Mouse (Mus musculus) stomach, embryonic 14.5 days (tissue): ENCODE results near the gene Vamp4. TPM values are rescaled to one million over a fixed set of nuclear protein-coding genes. Genes with fewer than 3 reads are reported as not detected.
A peak's percentile ranks its signal among the peaks of the same experiment; 100 is the strongest.

Experiments
- ATAC-seq: fragments of 200-750 bp; cut with Nextera tagmentation; 2 replicates; pipeline ENCODE4 v1.8.0; 2017; ENCODE audit warnings: low read depth, moderate TSS enrichment; ENCODE audit not compliant: insufficient number of reproducible peaks, insufficient read depth, low FRiP score
- H3K27ac ChIP-seq: fragments of 300-500 bp; sonication (generic); 2 replicates; pipeline ENCODE4 v1.5.1; 2014; ENCODE audit warnings: mild to moderate bottlenecking, low read length, moderate library complexity, mixed read lengths
- H3K27me3 ChIP-seq: fragments of 300-500 bp; sonication (generic); 2 replicates; pipeline ENCODE4 v1.6.1; 2014; ENCODE audit warnings: low read length, control low read depth, mixed read lengths; ENCODE audit not compliant: control insufficient read depth, insufficient read depth
- H3K36me3 ChIP-seq: fragments of 300-500 bp; sonication (generic); 2 replicates; pipeline ENCODE4 v1.6.1; 2014; ENCODE audit warnings: mild to moderate bottlenecking, control low read depth, low read length, moderate library complexity, mixed read lengths; ENCODE audit not compliant: control insufficient read depth, insufficient read depth
- H3K4me1 ChIP-seq: fragments of 300-500 bp; sonication (generic); 2 replicates; pipeline ENCODE4 v1.6.1; 2014; ENCODE audit warnings: low read length, control low read depth, mixed read lengths; ENCODE audit not compliant: control insufficient read depth, insufficient read depth
- H3K4me2 ChIP-seq: fragments of 300-500 bp; sonication (generic); replicated peaks from 2 replicates; pipeline ENCODE4 v1.6.1; 2014; ENCODE audit warnings: low read depth, low read length, control low read depth
- H3K4me3 ChIP-seq: fragments of 300-500 bp; sonication (generic); 2 replicates; pipeline ENCODE4 v1.5.1; 2014; ENCODE audit warnings: low read depth, low read length, control low read depth
- H3K9ac ChIP-seq: fragments of 300-500 bp; sonication (generic); replicated peaks from 2 replicates; pipeline ENCODE4 v1.6.1; 2014; ENCODE audit warnings: low read depth, mild to moderate bottlenecking, control low read depth, low read length, moderate library complexity, mixed read lengths
- H3K9me3 ChIP-seq: fragments of 300-500 bp; sonication (generic); 2 replicates; pipeline ENCODE4 v1.6.1; 2016; ENCODE audit warnings: low read depth, low read length, control low read depth; ENCODE audit not compliant: control insufficient read depth
- WGBS: fragments of 180-500 bp; shearing (Covaris S2); extraction: QIAGEN DNeasy Blood & Tissue Kit; methylation state at CpG from one replicate; pipeline ENCODE4 v1.1.7; 2014; 5-methylcytosine and 5-hydroxymethylcytosine counted together
- polyA plus RNA-seq: library from polyadenylated mRNA; unstranded; fragments of >200 nt; fragmentation: Nextera tagmentation; extraction: Ambion mirVana; gene quantifications from 2 replicates; pipeline ENCODE4 v1.2.1, GENCODE M21; 2014

Gene Vamp4
- 55.8 and 63.0 TPM in 2 replicates for polyA plus RNA-seq

DNA sequence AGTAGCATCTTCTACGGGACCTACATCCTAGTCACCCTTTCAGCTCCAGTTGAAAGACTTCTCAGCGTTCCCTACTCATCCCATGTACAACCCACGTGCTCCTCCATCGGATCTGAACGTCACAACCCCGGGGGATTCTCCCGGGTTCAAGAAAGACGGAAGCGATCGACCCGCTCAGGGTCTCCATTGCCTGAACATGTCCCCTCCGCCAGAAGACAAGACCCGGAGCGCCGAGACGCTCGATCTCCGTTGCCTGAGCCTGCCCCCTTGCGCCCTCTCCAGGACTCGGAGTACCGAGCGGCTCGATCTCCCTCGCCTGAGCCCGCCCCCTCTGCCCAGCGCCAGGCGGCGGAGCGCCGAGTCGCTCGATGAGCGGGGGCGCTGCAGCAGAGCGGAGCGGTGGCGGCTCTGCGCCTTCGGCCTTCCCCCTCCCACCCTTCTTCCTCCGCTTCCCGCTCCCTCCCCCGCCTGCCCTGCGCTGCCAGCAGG lies at the start of gene Vamp4:
Gene Vamp4, plus strand, starts transcription at position 256 of the 489 bp plus-strand sequence.
- Histone ChIP-seq H3K27ac (peak within 1 kb of the TSS; percentile 71), H3K9me3 (no peaks in the 10 kb centered on the region), H3K4me3 (peak within 1 kb of the TSS; percentile 74), H3K9ac (peak within 1 kb of the TSS; percentile 78), H3K4me2 (peak within 1 kb of the TSS; percentile 57), H3K4me1 (no peaks in the 10 kb centered on the region), H3K27me3 (no peaks in the 10 kb centered on the region), H3K36me3 (peaks cover 8% of the 10 kb centered on the region; the same call in 1 of the 2 replicates)
- ATAC-seq, result peak; percentile 98
- under 1% methylated on average over 41 of the region's 43 CpGs for WGBS

DNA sequence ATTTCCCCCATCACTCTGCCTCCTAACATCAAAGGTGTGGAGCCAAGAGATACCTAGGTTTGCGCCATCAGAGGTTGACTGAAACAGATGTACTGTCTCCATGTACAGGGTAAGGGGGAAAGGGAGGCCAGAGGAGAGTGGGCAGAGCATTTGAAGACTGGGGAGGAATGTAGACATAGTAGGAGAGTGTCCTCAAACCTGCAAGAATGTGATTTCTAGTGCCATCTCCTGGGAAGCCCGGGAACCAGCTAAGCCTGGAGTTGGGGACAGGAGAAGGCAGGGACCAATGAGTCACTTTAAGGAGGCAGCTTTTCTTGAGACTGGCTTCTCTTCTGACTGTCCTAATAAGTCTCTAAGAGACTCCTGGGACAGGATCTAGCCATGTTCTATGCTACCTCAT lies 40.7 kb upstream of the Vamp4 start:
- no peak overlapping the region for H3K4me2 ChIP-seq
- no peak for ATAC-seq
- H3K36me3 ChIP-seq, result peaks cover 5% of the 10 kb centered on the region; the same call in 1 of the 2 replicates
- H3K27me3 ChIP-seq, result no peaks in the 10 kb centered on the region
- WGBS, result 57% methylated on average over 2 of the region's 2 CpGs
- no peak overlapping the region for H3K4me3 ChIP-seq
- H3K9ac ChIP-seq, result no peak overlapping the region
- no peak overlapping the region for H3K27ac ChIP-seq
- no peaks in the 10 kb centered on the region for H3K4me1 ChIP-seq
- no peaks in the 10 kb centered on the region for H3K9me3 ChIP-seq

DNA sequence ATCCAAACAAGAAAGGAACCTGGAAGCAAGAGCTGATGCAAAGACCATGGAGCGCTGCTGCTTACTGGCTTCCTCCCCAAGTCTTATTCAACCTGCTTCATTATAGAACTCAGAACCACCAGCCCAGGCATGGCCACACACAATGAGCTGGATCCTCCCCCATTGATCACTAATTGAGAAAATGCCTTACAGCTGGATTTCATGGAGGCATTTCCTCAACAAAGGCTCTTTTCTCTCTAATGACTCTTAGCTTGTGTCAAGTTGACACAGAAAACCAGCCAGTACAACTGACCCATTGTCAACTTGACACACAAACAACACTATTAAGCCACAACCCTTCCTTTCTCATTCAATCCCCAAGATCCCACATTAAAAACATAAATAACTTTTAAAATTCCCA lies 39.6 kb upstream of the Vamp4 start:
- Histone ChIP-seq H3K4me3 (no peak overlapping the region), H3K36me3 (peaks cover 8% of the 10 kb centered on the region; the same call in 1 of the 2 replicates), H3K9me3 (no peaks in the 10 kb centered on the region), H3K27ac (no peak overlapping the region), H3K4me1 (no peaks in the 10 kb centered on the region), H3K4me2 (no peak overlapping the region), H3K27me3 (no peaks in the 10 kb centered on the region), H3K9ac (no peak overlapping the region)
- WGBS, result 81% methylated on average over 1 of the region's 1 CpGs
- ATAC-seq, result no peak

DNA sequence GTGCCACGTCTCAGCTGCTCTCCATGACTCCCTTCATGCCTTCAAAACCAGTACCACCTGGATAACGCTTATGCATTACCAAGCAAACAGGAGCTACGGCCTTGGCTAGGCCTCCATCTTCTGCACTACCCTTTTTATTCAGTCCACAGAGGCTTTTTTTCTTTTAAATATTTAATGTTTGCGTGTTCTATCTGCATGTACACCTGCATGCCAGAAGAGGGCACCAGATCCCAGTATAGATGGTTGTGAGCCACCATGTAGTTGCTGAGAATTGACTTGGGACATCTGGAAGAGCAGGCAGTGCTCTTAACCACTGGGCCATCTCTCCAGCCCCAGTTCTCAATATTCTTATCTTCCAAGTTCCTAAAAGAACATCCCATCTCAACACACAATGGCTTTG lies 38.7 kb upstream of the Vamp4 start:
- Histone ChIP-seq H3K4me3 (no peak overlapping the region), H3K4me1 (no peaks in the 10 kb centered on the region), H3K9me3 (no peaks in the 10 kb centered on the region), H3K36me3 (peaks cover 16% of the 10 kb centered on the region), H3K4me2 (no peak overlapping the region), H3K27me3 (no peaks in the 10 kb centered on the region), H3K27ac (no peak overlapping the region), H3K9ac (no peak overlapping the region)
- no peak for ATAC-seq
- 64% methylated on average over 4 of the region's 4 CpGs for WGBS

- Histone ChIP-seq H3K4me1 (no peaks in the 10 kb centered on the region), H3K4me3 (no peak overlapping the region), H3K27me3 (no peaks in the 10 kb centered on the region), H3K36me3 (peaks cover 21% of the 10 kb centered on the region), H3K4me2 (no peak overlapping the region), H3K9ac (no peak overlapping the region), H3K27ac (no peak overlapping the region), H3K9me3 (no peaks in the 10 kb centered on the region)
- no peak for ATAC-seq
- 59% methylated on average over 4 of the region's 4 CpGs for WGBS
Measured at GRCm38 (mm10) chr1:162532330-162532729, 38.0 kb upstream of the Vamp4 start.

GRCm38 (mm10) chr1:162533766-162534560 lies 36.4 kb upstream of the Vamp4 start:
- Histone ChIP-seq H3K4me1 (no peaks in the 10 kb centered on the region), H3K9me3 (no peaks in the 10 kb centered on the region), H3K36me3 (peaks cover 24% of the 10 kb centered on the region), H3K27me3 (no peaks in the 10 kb centered on the region), H3K9ac (no peak overlapping the region), H3K27ac (no peak overlapping the region), H3K4me3 (no peak overlapping the region), H3K4me2 (no peak overlapping the region)
- ATAC-seq, result no peak
- WGBS, result 94% methylated on average over 14 of the region's 14 CpGs

DNA sequence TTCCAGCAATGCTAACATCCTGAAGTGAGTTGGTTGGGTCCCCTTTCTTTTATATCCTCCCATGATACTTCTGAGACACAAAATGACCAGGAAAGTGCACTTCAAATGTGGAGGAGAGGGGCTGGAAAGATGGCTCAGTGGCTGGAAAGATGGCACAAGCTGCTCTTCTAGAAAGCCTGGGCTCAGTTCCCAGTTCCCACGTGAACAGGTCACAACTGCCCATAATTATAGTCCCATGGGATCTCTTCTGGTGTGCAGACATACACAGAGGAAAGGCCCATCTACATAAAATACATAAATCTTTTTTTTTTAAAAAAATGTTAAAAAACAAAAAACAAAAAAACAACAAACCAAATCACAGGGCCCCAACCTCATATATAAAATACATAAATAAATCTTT lies 27.1 kb upstream of the Vamp4 start:
- H3K36me3 ChIP-seq, result peaks cover 62% of the 10 kb centered on the region
- peaks cover 8% of the 10 kb centered on the region for H3K4me1 ChIP-seq
- no peak overlapping the region for H3K9ac ChIP-seq
- H3K27me3 ChIP-seq, result no peaks in the 10 kb centered on the region
- H3K9me3 ChIP-seq, result no peaks in the 10 kb centered on the region
- no peak overlapping the region for H3K4me3 ChIP-seq
- ATAC-seq, result no peak
- no peak overlapping the region for H3K4me2 ChIP-seq
- WGBS, result 74% methylated on average over 1 of the region's 1 CpGs
- H3K27ac ChIP-seq, result no peak overlapping the region

DNA sequence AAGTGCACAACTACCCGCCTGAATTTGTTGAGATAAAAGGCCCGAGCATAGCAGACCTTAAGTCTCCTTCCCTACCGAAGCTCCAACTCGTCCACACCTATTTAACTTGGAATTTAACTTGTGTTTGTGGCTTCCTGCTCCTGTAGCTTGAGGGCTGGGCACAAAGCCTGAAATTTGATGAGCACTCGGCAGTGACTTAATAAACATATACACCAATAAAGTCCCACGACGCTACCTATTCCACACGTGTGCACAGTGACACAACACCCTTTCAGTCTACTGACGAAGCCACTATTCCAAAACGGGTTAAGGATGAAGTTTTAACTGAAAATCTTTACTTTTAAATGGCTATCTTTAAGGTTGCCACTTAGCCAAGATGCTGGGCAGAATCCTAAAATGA lies 22.7 kb upstream of the Vamp4 start:
- 2% methylated on average over 10 of the region's 10 CpGs for WGBS
- Histone ChIP-seq H3K4me2 (peak overlapping the region; percentile 86), H3K9me3 (no peaks in the 10 kb centered on the region), H3K27me3 (no peaks in the 10 kb centered on the region), H3K9ac (peak overlapping the region; percentile 57), H3K27ac (peak overlapping the region; percentile 36; the same call in 1 of the 2 replicates), H3K4me1 (peaks cover 8% of the 10 kb centered on the region), H3K4me3 (peak overlapping the region; percentile 62), H3K36me3 (peaks cover 32% of the 10 kb centered on the region)
- ATAC-seq, result no peak
